Mouse (Mus musculus) embryo, embryonic 10.5 days (tissue): ENCODE data around the gene Yju2.

Experiments
- DNase-seq: peaks from one replicate; pipeline ENCODE4 v3.0.0-alpha.2; 2015; ENCODE audit warnings: low spot score

Yju2 gene

DNA sequence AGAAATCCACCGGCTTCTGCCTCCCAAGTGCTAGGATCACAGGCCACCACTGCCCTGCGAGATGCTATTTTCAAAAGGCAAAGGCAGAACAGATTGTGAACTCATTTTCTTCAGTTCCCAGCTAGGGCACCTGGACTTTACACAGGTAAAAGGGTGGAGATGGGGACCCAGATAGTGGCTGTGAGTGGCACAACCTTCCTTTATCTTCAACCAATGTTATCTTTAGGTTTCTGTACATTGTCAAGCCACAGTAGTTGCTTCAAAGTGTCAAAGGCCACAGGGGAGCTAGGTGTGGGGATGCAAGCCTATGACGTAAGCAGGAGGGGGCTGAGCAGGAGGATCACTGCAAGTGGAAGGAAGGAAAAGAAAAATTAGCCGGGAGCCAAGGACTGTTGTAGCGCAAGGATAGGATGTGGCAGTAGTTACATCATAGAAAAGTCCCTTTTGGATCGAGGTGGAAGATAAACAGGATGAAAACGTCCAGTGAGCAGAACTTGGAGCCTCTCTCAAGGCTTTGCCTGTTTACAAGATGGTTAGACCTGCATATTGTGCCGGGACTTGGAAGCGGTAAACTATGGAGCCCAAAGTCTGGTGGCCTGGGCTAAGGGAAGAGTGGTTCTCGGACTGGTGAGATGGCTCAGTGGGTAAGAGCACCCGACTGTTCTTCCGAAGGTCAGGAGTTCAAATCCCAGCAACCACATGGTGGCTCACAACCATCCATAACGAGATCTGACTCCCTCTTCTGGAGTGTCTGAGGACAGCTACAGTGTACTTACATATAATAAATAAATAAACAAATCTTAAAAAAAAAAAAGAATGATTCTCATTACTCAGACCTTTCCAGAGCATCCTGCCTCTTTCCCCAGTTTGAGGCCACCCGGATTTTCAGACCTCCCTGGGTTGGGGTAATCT, 48.8 kb downstream of the Yju2 start:
- peak; percentile 57 for DNase-seq

- DNase-seq, result peak; percentile 99
These were observed 49.6 kb downstream of the Yju2 start for GRCm38 (mm10) chr17:56008356-56009087.

- DNase-seq, result peak; percentile 94
These were observed 50.4 kb downstream of the Yju2 start for GRCm38 (mm10) chr17:56009088-56009961.

GRCm38 (mm10) chr17:56009962-56010240, 51.0 kb downstream of the Yju2 start:
- DNase-seq, result no peak

GRCm38 (mm10) chr17:56010255-56010654, 51.4 kb downstream of the Yju2 start:
- DNase-seq, result no peak

GRCm38 (mm10) chr17:56010681-56011080, 51.8 kb downstream of the Yju2 start:
- peak; percentile 83 for DNase-seq

DNA sequence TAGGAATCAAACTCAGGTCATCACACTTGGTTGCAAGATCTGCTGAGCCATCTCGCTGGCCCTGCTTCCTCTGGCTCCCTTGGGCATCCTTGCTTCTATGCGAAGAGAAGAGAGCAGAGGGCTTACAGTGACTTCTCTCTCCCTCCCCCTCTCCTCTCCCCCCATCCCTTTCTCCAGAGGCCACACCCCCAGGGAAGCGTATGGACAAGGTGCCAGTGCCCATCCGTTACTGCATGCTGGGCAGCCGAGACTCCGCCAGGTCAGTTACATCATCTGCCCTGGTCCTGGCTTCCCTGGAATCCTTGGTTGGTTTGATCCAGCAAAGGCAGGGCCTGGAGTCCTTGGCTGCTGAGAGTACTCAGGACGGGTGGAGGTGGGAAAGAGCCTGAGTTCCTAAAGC, 52.5 kb downstream of the Yju2 start:
- DNase-seq, result no peak

GRCm38 (mm10) chr17:56015293-56015692, 56.4 kb downstream of the Yju2 start:
- DNase-seq, result no peak

DNA sequence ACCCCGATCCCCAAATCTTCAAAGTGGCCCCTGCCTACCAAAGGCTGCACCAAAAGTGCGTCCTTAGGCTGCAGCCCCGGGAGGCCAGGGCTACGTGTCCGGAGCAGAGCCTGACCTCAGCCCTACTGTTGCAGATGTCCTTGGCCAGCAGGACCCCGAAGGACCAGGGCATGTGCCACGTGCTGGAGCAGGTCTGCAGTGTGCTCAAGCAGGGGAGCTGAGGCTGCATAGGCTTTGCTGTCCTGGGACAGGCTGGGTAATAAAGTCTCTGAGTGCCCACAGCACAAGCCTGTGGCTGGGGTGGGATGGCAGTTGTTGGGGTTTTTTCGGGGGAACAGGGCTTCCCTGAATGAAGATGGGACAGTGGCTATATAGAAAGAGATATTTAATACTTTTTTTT, 57.5 kb downstream of the Yju2 start:
- no peak for DNase-seq

DNA sequence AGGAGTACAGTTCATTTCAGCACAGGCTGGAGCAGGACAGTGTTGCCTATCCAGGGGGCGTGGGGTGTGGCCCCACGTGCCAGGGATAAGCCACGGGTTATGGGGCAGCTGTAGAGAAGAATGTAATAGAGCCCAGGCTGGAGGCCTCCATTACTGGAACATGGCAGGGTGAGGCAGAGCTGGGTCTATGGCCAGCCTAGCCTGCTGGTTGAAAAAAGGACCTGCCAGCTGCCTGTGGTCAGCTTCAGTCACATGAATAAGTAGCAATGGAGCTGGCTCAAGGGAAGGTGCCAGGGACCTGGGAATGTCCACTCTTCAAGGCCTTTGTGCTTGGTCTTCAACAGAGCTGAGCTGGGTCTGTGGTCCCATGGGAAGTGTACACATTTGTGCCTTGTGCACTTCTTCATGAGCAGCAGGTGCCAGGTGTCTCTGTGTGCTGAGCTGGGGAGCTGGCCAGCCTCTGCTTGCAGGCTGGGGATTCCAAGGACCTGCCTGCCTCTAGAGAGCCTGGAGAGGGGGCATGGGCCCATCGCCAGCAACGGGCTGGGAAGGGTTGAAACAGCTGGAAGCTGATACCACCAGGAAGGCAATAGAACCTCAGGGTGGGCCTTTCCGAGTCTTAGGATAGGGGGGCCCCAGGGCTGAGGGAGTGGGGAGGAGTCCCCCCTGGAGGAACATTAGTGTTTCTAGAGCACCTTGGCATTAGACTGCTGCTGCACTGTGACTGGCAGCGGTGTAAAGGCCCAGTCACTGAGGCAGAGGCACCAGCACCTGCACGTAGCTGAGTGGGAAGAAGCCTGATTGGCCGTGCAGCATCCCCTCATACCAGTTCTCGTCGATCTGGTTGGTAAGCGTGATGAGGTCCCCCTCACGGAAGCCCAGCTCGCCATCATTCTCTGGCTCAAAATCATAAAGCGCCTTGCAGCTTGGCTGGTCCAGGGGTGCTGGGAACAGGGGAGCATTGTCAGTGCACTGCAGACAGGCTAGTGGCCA, 58.2 kb downstream of the Yju2 start:
- no peak for DNase-seq

GRCm38 (mm10) chr17:56017848-56018247, 58.9 kb downstream of the Yju2 start:
- no peak for DNase-seq
